Mouse (Mus musculus): Measurements from ENCODE around the gene Topors. TPM values are rescaled to one million over a fixed set of nuclear protein-coding genes. Genes with fewer than 3 reads are reported as not detected.
A peak's percentile ranks its signal among the peaks of the same experiment; 100 is the strongest.

The Topors gene
- polyA plus RNA-seq, 1 experiment from 2014 or later = 51.4 TPM

GRCm38 (mm10) chr4:40285582-40285981 lies 15.9 kb upstream of the Topors start:
- no peak overlapping the region for H3K4me2 ChIP-seq
- ATAC-seq (ENCODE audit: low FRiP score) = no peak
- no peaks in the 10 kb centered on the region for H3K9me3 ChIP-seq
- H3K9ac ChIP-seq = no peak overlapping the region
- H3K36me3 ChIP-seq (replicated peaks) = no peaks in the 10 kb centered on the region
- no peaks in the 10 kb centered on the region for H3K27me3 ChIP-seq
- H3K4me3 ChIP-seq (replicated peaks) = no peak overlapping the region
- H3K4me1 ChIP-seq = no peaks in the 10 kb centered on the region
- WGBS = 20% methylated on average over 4 of the region's 4 CpGs
- H3K27ac ChIP-seq = no peak overlapping the region

DNA sequence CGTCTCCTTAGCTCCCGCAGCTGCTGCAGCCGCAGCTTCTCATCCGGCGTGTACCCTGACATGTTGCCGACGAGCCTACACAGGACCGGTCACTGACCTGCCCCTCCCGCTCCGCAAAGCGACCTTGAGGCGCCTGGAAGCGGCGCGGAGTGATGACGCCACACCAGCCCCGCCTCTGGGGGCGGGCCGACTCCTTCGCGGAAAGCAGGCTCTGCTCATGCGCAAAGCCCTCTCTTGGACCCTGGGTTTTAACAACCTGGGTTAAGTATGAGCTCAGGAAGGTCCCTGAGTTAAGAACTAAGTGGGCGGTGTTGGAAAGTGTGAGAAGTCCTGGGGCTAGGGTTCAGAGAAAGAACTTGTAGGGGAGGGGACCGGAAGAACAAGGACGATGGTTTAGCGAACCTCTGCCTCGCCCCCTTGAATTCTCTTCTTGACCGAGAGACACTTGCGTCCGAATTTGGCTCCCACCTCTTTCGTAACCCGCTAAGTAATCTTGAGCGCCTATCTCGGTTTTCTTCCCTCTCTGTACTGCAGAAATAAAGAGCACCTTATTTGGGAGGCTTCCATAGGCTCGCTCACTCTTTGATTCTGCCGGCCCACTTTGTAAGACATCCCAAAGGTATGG lies 9.7 kb upstream of the Topors start, which contains the start of gene Ndufb6:
Gene Ndufb6 (minus strand): TSS at position 146 of the 625 bp plus-strand sequence.
- under 1% methylated on average over 36 of the region's 36 CpGs for WGBS
- peak within 1 kb of the TSS; percentile 94 for H3K4me2 ChIP-seq
- peak within 1 kb of the TSS; percentile 82 for H3K9ac ChIP-seq
- no peaks in the 10 kb centered on the region for H3K9me3 ChIP-seq
- H3K27me3 ChIP-seq = no peaks in the 10 kb centered on the region
- H3K27ac ChIP-seq = peak within 1 kb of the TSS; percentile 47
- H3K4me1 ChIP-seq = peaks cover 13% of the 10 kb centered on the region
- H3K4me3 ChIP-seq (replicated peaks) = peak within 1 kb of the TSS; percentile 85
- peak; percentile 96 for ATAC-seq (ENCODE audit: low FRiP score)
- peaks cover 19% of the 10 kb centered on the region for H3K36me3 ChIP-seq (replicated peaks)

DNA sequence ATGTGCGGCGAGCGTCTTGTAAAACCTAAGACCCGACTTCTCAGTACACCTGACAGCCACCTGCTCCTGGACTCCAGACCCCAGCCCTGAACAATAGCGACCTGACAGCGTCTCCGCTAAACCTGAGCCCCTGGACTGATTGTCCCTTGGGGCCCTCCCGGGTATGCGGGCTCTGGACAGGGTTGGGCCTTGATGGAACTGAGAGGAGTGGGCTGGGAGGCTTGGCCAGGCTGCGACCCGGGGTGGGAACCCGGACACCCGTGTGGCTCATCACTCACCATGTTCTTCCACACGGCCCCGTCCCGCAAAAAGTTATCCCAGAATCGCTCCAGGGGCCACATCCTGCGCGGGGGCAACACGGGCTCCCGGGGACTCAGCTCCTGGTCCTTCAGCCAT lies 9.2 kb upstream of the Topors start:
- Histone ChIP-seq H3K36me3 (replicated peaks) (peaks cover 21% of the 10 kb centered on the region), H3K27me3 (no peaks in the 10 kb centered on the region), H3K9me3 (no peaks in the 10 kb centered on the region), H3K4me1 (peaks cover 13% of the 10 kb centered on the region), H3K4me2 (peak overlapping the region; percentile 94), H3K27ac (peak overlapping the region; percentile 42; the same call in 1 of the 2 replicates), H3K4me3 (replicated peaks) (peak overlapping the region; percentile 85), H3K9ac (peak overlapping the region; percentile 82)
- peak; percentile 77 for ATAC-seq (ENCODE audit: low FRiP score)
- WGBS = under 1% methylated on average over 21 of the region's 21 CpGs

DNA sequence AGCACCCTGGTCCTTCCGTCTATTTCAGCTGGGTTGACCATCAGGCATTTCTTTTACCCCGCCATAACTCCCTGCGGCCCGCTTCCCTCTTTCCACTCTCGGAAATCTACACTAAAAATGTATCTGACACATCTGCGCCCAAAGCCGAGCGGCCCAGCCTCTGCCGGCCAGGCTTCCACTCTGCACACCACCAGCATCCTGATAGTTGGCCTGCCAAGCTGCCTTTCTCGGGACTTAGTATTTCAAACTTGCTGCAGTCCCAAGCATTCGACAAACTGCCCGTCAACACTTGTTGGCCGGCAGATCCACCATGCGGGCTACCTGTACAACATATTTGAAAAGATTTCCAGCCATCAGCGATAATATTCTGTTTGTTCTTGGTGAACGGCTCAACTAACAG lies 815 bp downstream of the Topors start:
- Histone ChIP-seq H3K4me1 (peaks cover 24% of the 10 kb centered on the region), H3K4me3 (replicated peaks) (peak overlapping the region; percentile 71), H3K27me3 (no peaks in the 10 kb centered on the region), H3K4me2 (peak overlapping the region; percentile 89), H3K36me3 (replicated peaks) (peaks cover 18% of the 10 kb centered on the region), H3K9me3 (no peaks in the 10 kb centered on the region), H3K27ac (peak overlapping the region; percentile 97), H3K9ac (peak overlapping the region; percentile 89)
- WGBS = under 1% methylated on average over 16 of the region's 16 CpGs
- ATAC-seq (ENCODE audit: low FRiP score) = peak; percentile 9

DNA sequence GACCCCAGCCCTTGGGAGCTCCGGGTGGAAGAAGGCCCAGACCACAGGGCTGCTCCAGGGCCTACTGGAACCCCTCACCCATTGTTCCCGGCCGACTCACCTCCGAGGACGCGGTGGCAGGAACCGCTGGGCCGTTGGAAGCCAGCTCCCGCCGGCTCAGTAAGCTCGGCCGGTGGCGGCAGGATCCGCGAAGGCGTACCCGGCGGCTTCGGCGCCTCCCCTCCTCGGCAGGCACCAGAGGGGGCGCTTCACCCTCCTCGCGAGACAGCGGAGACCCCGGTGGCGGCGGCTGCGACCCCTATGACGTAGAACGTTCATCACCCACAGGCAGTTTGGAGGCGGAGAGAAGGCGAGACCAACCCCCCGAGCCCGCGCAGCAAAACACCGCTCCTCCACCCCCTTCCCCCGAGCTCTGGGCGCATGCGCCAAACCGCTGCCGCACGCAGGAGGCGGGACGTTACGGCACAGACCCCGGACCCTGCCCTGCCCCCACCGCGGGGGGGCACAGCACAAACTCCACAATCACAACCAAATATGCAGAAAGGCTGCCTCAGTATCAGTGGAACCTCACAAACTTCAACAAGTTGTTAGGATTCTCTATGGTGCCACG lies 1.3 kb downstream of the Topors start:
- H3K9me3 ChIP-seq = no peaks in the 10 kb centered on the region
- peak overlapping the region; percentile 97 for H3K27ac ChIP-seq
- H3K4me3 ChIP-seq (replicated peaks) = peak overlapping the region; percentile 71
- H3K9ac ChIP-seq = peak overlapping the region; percentile 89
- WGBS = under 1% methylated on average over 50 of the region's 50 CpGs
- peaks cover 24% of the 10 kb centered on the region for H3K4me1 ChIP-seq
- no peaks in the 10 kb centered on the region for H3K27me3 ChIP-seq
- peak; percentile 83 for ATAC-seq (ENCODE audit: low FRiP score)
- H3K4me2 ChIP-seq = peak overlapping the region; percentile 89
- H3K36me3 ChIP-seq (replicated peaks) = peaks cover 17% of the 10 kb centered on the region; the same call in 1 of the 2 replicates

DNA sequence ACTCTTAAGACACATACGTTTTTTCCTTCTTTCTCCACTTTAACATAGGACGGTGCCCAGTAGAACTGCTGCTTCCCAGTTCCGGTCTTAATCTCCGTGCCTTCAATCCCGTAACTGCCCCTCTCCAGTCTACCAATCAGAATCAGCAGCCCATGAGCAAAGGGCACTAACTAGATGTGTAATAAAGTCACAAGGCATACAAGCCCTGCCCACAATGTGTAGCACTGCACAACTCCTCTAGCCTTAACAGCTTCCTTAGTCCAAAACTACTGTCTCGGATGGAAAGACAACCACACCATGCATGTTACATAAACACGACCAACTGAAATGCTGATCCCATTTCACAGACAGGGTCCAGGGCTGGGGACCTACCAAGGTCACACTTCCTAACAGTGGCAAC lies 2.0 kb downstream of the Topors start:
- peak overlapping the region; percentile 89 for H3K4me2 ChIP-seq
- WGBS = 70% methylated on average over 7 of the region's 7 CpGs
- no peak for ATAC-seq (ENCODE audit: low FRiP score)
- H3K9ac ChIP-seq = peak overlapping the region; percentile 89
- peaks cover 24% of the 10 kb centered on the region for H3K4me1 ChIP-seq
- peak overlapping the region; percentile 71 for H3K4me3 ChIP-seq (replicated peaks)
- peak overlapping the region; percentile 97 for H3K27ac ChIP-seq
- H3K9me3 ChIP-seq = no peaks in the 10 kb centered on the region
- peaks cover 21% of the 10 kb centered on the region for H3K36me3 ChIP-seq (replicated peaks)
- H3K27me3 ChIP-seq = no peaks in the 10 kb centered on the region

- H3K9me3 ChIP-seq = no peaks in the 10 kb centered on the region
- H3K4me2 ChIP-seq = no peak overlapping the region
- H3K36me3 ChIP-seq (replicated peaks) = peaks cover 51% of the 10 kb centered on the region
- H3K27ac ChIP-seq = no peak overlapping the region
- no peak overlapping the region for H3K4me3 ChIP-seq (replicated peaks)
- H3K4me1 ChIP-seq = peaks cover 18% of the 10 kb centered on the region
- no peaks in the 10 kb centered on the region for H3K27me3 ChIP-seq
- no peak for ATAC-seq (ENCODE audit: low FRiP score)
- WGBS = 89% methylated on average over 1 of the region's 1 CpGs
- H3K9ac ChIP-seq = no peak overlapping the region
These were observed 5.3 kb downstream of the Topors start for GRCm38 (mm10) chr4:40264321-40264720.

- Histone ChIP-seq H3K4me3 (replicated peaks) (no peak overlapping the region), H3K9me3 (no peaks in the 10 kb centered on the region), H3K9ac (no peak overlapping the region), H3K27ac (no peak overlapping the region), H3K27me3 (no peaks in the 10 kb centered on the region), H3K36me3 (replicated peaks) (peaks cover 19% of the 10 kb centered on the region), H3K4me2 (no peak overlapping the region), H3K4me1 (no peaks in the 10 kb centered on the region)
- WGBS = 87% methylated on average over 8 of the region's 8 CpGs
- ATAC-seq (ENCODE audit: low FRiP score) = no peak
These were observed 15.1 kb downstream of the Topors start for GRCm38 (mm10) chr4:40254385-40255103.

- Histone ChIP-seq H3K4me2 (no peak overlapping the region), H3K36me3 (replicated peaks) (peaks cover 12% of the 10 kb centered on the region), H3K4me1 (no peaks in the 10 kb centered on the region), H3K27ac (no peak overlapping the region), H3K9me3 (no peaks in the 10 kb centered on the region), H3K27me3 (no peaks in the 10 kb centered on the region), H3K4me3 (replicated peaks) (no peak overlapping the region), H3K9ac (no peak overlapping the region)
- 69% methylated on average over 2 of the region's 2 CpGs for WGBS
- no peak for ATAC-seq (ENCODE audit: low FRiP score)
These were observed 15.9 kb downstream of the Topors start for GRCm38 (mm10) chr4:40253766-40254165.

DNA sequence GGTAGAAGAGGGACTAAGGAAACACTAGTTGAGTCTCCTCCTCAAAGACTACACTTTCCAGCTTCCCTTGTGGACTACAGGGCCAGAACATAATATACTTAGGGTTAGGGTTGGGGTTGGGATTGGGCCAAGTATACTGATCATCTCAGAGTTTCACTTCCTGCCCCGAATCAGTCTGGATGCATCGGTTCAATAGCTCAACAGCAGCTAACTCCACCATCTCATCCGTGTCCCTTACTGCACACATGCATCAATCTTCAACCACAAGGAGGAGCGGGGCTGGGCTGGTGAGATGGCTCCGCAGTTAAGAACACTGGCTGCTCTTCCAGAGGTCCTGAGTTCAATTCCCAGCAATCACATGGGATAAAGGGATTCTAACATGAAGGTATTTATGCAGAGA lies 18.7 kb downstream of the Topors start:
- H3K4me2 ChIP-seq = no peak overlapping the region
- H3K27me3 ChIP-seq = no peaks in the 10 kb centered on the region
- no peaks in the 10 kb centered on the region for H3K9me3 ChIP-seq
- ATAC-seq (ENCODE audit: low FRiP score) = no peak
- no peak overlapping the region for H3K27ac ChIP-seq
- H3K4me3 ChIP-seq (replicated peaks) = no peak overlapping the region
- H3K4me1 ChIP-seq = no peaks in the 10 kb centered on the region
- H3K36me3 ChIP-seq (replicated peaks) = no peaks in the 10 kb centered on the region
- no peak overlapping the region for H3K9ac ChIP-seq
- 97% methylated on average over 5 of the region's 5 CpGs for WGBS

GRCm38 (mm10) chr4:40244035-40244434 lies 25.6 kb downstream of the Topors start:
- WGBS = 92% methylated on average over 8 of the region's 8 CpGs
- Histone ChIP-seq H3K9me3 (no peaks in the 10 kb centered on the region), H3K4me3 (replicated peaks) (no peak overlapping the region), H3K36me3 (replicated peaks) (no peaks in the 10 kb centered on the region), H3K4me2 (no peak overlapping the region), H3K4me1 (peaks cover 10% of the 10 kb centered on the region), H3K27ac (no peak overlapping the region), H3K9ac (no peak overlapping the region), H3K27me3 (no peaks in the 10 kb centered on the region)
- ATAC-seq (ENCODE audit: low FRiP score) = no peak

- no peaks in the 10 kb centered on the region for H3K9me3 ChIP-seq
- no peak overlapping the region for H3K4me2 ChIP-seq
- no peaks in the 10 kb centered on the region for H3K27me3 ChIP-seq
- H3K9ac ChIP-seq = no peak overlapping the region
- 79% methylated on average over 4 of the region's 4 CpGs for WGBS
- peaks cover 15% of the 10 kb centered on the region for H3K4me1 ChIP-seq
- no peak for ATAC-seq (ENCODE audit: low FRiP score)
- no peak overlapping the region for H3K27ac ChIP-seq
- no peak overlapping the region for H3K4me3 ChIP-seq (replicated peaks)
- no peaks in the 10 kb centered on the region for H3K36me3 ChIP-seq (replicated peaks)
These were observed 26.6 kb downstream of the Topors start for GRCm38 (mm10) chr4:40243006-40243405.
